Mouse (Mus musculus) adrenal gland, adult 2 months (tissue): ENCODE measurements around the gene Iglon5. TPM values are rescaled to one million over a fixed set of nuclear protein-coding genes. Genes with fewer than 3 reads are reported as not detected.

ENCODE experiments used
- DNase-seq: peaks from one replicate; pipeline ENCODE4 v3.0.0; 2021
- microRNA-seq, 2 experiments: library from miRNA; unstranded; fragments of <30 nt; microRNA quantifications; one replicate each; pipeline ENCODE4 v1.2.0; 2021
- polyA plus RNA-seq: library from polyadenylated mRNA; depleted of rRNA; stranded (reverse); fragments of >200 nt; gene quantifications from 2 replicates; pipeline ENCODE4 v1.2.3, GENCODE M21; 2012; rRNA removed
- total RNA-seq, 2 experiments: library from RNA; stranded (reverse); gene quantifications; 2 replicates each; pipeline ENCODE4 v1.2.3; 2021

Gene Iglon5
- total and polyA plus RNA-seq, 3 experiments, result 2.2 to 3.3 (median 3.3) TPM

DNA sequence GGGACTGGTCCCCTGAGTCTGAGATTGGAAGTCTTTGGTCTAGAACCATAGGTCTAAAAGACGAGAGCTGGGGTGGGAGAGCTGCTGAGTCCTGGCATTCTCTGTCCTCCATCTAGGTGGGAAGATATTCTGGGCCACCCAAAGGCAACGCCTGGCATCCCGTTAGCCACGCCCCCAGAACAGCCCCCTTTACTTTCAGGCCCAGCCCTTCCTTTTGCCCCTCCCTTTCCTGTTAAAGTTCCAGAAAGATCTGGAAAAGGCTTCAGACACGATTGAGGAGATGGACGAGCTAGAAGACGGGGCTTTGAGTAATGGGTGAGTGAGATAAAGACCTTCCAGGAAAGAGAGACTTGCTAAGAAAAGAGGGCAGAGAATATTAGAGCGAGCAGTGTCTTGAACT, 62.5 kb downstream of the Iglon5 start, which contains the start of gene Lim2:
Gene Lim2 (plus strand): TSS at position 265 of the 400 bp plus-strand sequence.
- DNase-seq, result no peak

GRCm38 (mm10) chr7:43423991-43424625, 65.8 kb downstream of the Iglon5 start:
- DNase-seq, result no peak

- DNase-seq, result peak; percentile 85
Observed at GRCm38 (mm10) chr7:43422995-43423617, 66.8 kb downstream of the Iglon5 start.

Small RNA genes within 50 kb of the gene (microRNA-seq; reads per million reads assigned to microRNA genes)
- gene Mir7051, result 3.3 to 3.7 reads per million in 2 experiments

Other genes with a start within 250 kb of the Iglon5 start
- gene Zfp715, start 176.8 kb downstream of the Iglon5 start, total RNA-seq, result 10 to 100 TPM; 19.1 to 20.6 TPM
- gene Zfp715, start 176.8 kb downstream of the Iglon5 start, polyA plus RNA-seq, result 1.4 and 1.8 TPM in 2 replicates
- gene Siglecf, start 138.7 kb downstream of the Iglon5 start, total RNA-seq, result not detected
- gene Siglecf, start 138.7 kb downstream of the Iglon5 start, polyA plus RNA-seq, result 0.04 and 0.18 TPM in 2 replicates
- under 1 TPM in 1 of 2 experiments, not detected in 1; 0.17 TPM for gene Siglecg, start 81.9 kb downstream of the Iglon5 start, total RNA-seq
- gene Siglecg, start 81.9 kb downstream of the Iglon5 start, polyA plus RNA-seq, result 0.58 and 1.0 TPM in 2 replicates
- not detected for gene Lim2, start 62.4 kb downstream of the Iglon5 start, total RNA-seq
- not detected in 2 replicates for gene Lim2, start 62.4 kb downstream of the Iglon5 start, polyA plus RNA-seq
- 1 to 10 TPM in 1 of 2 experiments, under 1 TPM in 1; 0.61 to 1.2 TPM for gene Nkg7, start 53.0 kb downstream of the Iglon5 start, total RNA-seq
- gene Nkg7, start 53.0 kb downstream of the Iglon5 start, polyA plus RNA-seq, result 2.1 and 2.6 TPM in 2 replicates
- gene Cldnd2, start 49.3 kb downstream of the Iglon5 start, total RNA-seq, result not detected
- not detected in 2 replicates for gene Cldnd2, start 49.3 kb downstream of the Iglon5 start, polyA plus RNA-seq
- gene Etfb, start 46.0 kb downstream of the Iglon5 start, total RNA-seq, result 100 to 1,000 TPM; 367 to 728 TPM
- gene Etfb, start 46.0 kb downstream of the Iglon5 start, polyA plus RNA-seq, result 33.7 and 44.2 TPM in 2 replicates
- 1 to 10 TPM in 1 of 2 experiments, under 1 TPM in 1; 0.58 to 1.5 TPM for gene Gm45233, start 45.9 kb downstream of the Iglon5 start, total RNA-seq
- 1.7 and 4.6 TPM in 2 replicates for gene Gm45233, start 45.9 kb downstream of the Iglon5 start, polyA plus RNA-seq
- 1 to 10 TPM; 2.2 to 2.8 TPM for gene Vsig10l, start 26.9 kb downstream of the Iglon5 start, total RNA-seq
- gene Vsig10l, start 26.9 kb downstream of the Iglon5 start, polyA plus RNA-seq, result 7.9 and 10.9 TPM in 2 replicates
- not detected for gene 4931406B18Rik, start 15.9 kb upstream of the Iglon5 start, total RNA-seq
- gene 4931406B18Rik, start 15.9 kb upstream of the Iglon5 start, polyA plus RNA-seq, result not detected in 2 replicates
- 1 to 10 TPM; 3.1 to 4.5 TPM for gene Cd33, start 54.4 kb upstream of the Iglon5 start, total RNA-seq
- gene Cd33, start 54.4 kb upstream of the Iglon5 start, polyA plus RNA-seq, result 3.8 and 6.1 TPM in 2 replicates
- gene Zfp658, start 72.2 kb upstream of the Iglon5 start, total RNA-seq, result 1 to 10 TPM; 2.0 to 3.1 TPM
- gene Zfp658, start 72.2 kb upstream of the Iglon5 start, polyA plus RNA-seq, result 0.52 and 0.71 TPM in 2 replicates
- gene Zfp719, start 89.5 kb upstream of the Iglon5 start, total RNA-seq, result 10 to 100 TPM; 12.8 to 18.1 TPM
- 0.27 and 0.47 TPM in 2 replicates for gene Zfp719, start 89.5 kb upstream of the Iglon5 start, polyA plus RNA-seq
- gene Zfp819, start 117.1 kb upstream of the Iglon5 start, total RNA-seq, result not detected
- not detected in 2 replicates for gene Zfp819, start 117.1 kb upstream of the Iglon5 start, polyA plus RNA-seq
- not detected for gene Ceacam18, start 144.6 kb upstream of the Iglon5 start, total RNA-seq
- gene Ceacam18, start 144.6 kb upstream of the Iglon5 start, polyA plus RNA-seq, result not detected in 2 replicates
- 1 to 10 TPM; 3.5 to 5.0 TPM for gene Siglece, start 170.1 kb upstream of the Iglon5 start, total RNA-seq
- gene Siglece, start 170.1 kb upstream of the Iglon5 start, polyA plus RNA-seq, result 3.6 and 5.3 TPM in 2 replicates
- 10 to 100 TPM in 1 of 2 experiments, 1 to 10 TPM in 1; 9.9 to 10.4 TPM for gene Ctu1, start 181.9 kb upstream of the Iglon5 start, total RNA-seq
- gene Ctu1, start 181.9 kb upstream of the Iglon5 start, polyA plus RNA-seq, result 20.1 and 21.3 TPM in 2 replicates
- not detected for gene Klk14, start 200.3 kb upstream of the Iglon5 start, total RNA-seq
- gene Klk14, start 200.3 kb upstream of the Iglon5 start, polyA plus RNA-seq, result not detected in 2 replicates
- gene Klk13, start 222.5 kb upstream of the Iglon5 start, total RNA-seq, result not detected
- 0.12 and 0.36 TPM in 2 replicates for gene Klk13, start 222.5 kb upstream of the Iglon5 start, polyA plus RNA-seq